8 mouse cellular contexts compared by ENCODE assay signal in genomic region chr11:23769686-23770509, GRCm38 (mm10). TPM values are rescaled to one million over a fixed set of nuclear protein-coding genes. Genes with fewer than 3 reads are reported as not detected.
A peak's percentile ranks its signal among the peaks of the same experiment; 100 is the strongest.
DNase-seq lines count a peak whose midpoint lies in the region; ATAC-seq lines count a peak whose summit lies in the region.

No protein-coding gene starts in this region.

- no peaks in the 10 kb centered on the region for H3K9me3 ChIP-seq in hindbrain, embryonic 16.5 days (ENCODE audit: control insufficient read depth, low read length)
- no peaks in the 10 kb centered on the region for H3K9me3 ChIP-seq in midbrain, embryonic 16.5 days (replicated peaks; ENCODE audit: control insufficient read depth, low read length, poor library complexity, severe bottlenecking)
- H3K9me3 ChIP-seq in stomach, embryonic 16.5 days (replicated peaks; ENCODE audit: control insufficient read depth, low read length) = peaks cover 5% of the 10 kb centered on the region; the same call in 1 of the 2 replicates

- intact Hi-C loops in left cerebral cortex, postnatal 14 days (cut with DNase I) = no loop called here

- H3K4me3 ChIP-seq in hindbrain, embryonic 16.5 days (ENCODE audit: low read length) = peak overlapping the region; percentile 93
- H3K4me3 ChIP-seq in midbrain, embryonic 16.5 days (ENCODE audit: low read depth, low read length) = peak overlapping the region; percentile 91
- H3K4me3 ChIP-seq in stomach, embryonic 16.5 days (replicated peaks; ENCODE audit: low read length) = peak overlapping the region; percentile 83

- H3K4me2 ChIP-seq in hindbrain, embryonic 16.5 days (ENCODE audit: low read length) = peak overlapping the region; percentile 83
- peak overlapping the region; percentile 78 for H3K4me2 ChIP-seq in midbrain, embryonic 16.5 days (ENCODE audit: low read length)
- H3K4me2 ChIP-seq in stomach, embryonic 16.5 days (ENCODE audit: low read depth, low read length) = peak overlapping the region; percentile 82

- no peaks in the 10 kb centered on the region; the same call in none of the 2 replicates for H3K27me3 ChIP-seq in hindbrain, embryonic 16.5 days (replicated peaks; ENCODE audit: control insufficient read depth, insufficient read depth, low read length)
- no peaks in the 10 kb centered on the region; the same call in 1 of the 2 replicates for H3K27me3 ChIP-seq in midbrain, embryonic 16.5 days (ENCODE audit: control insufficient read depth, insufficient read depth, low read depth, low read length)
- H3K27me3 ChIP-seq in stomach, embryonic 16.5 days (ENCODE audit: control insufficient read depth, insufficient read depth, low read length) = no peaks in the 10 kb centered on the region

- peak; percentile 11 to 20 for DNase-seq in left cerebral cortex, postnatal 14 days (ENCODE audit: low spot score in 2 of 2)
- DNase-seq in left cerebral cortex, adult 8-10 months (ENCODE audit: low spot score in 2 of 2) = no peak
- DNase-seq in c-Kit-positive CD71-positive TER-119-positive erythroid progenitor cells, embryonic 14.5 days (ENCODE audit: low spot score) = peak; percentile 11
- DNase-seq in liver = peak; percentile 16

- WGBS in hindbrain, embryonic 16.5 days = under 1% methylated on average over 25 of the region's 25 CpGs
- under 1% methylated on average over 25 of the region's 25 CpGs for WGBS in midbrain, embryonic 16.5 days
- under 1% methylated on average over 25 of the region's 25 CpGs for WGBS in stomach, embryonic 16.5 days

- H3K4me1 ChIP-seq in hindbrain, embryonic 16.5 days (ENCODE audit: control insufficient read depth, insufficient read depth, low read depth, low read length) = peaks cover 6% of the 10 kb centered on the region
- H3K4me1 ChIP-seq in midbrain, embryonic 16.5 days (ENCODE audit: control insufficient read depth, insufficient read depth, low read length) = peaks cover 9% of the 10 kb centered on the region
- 0 out of 2 replicates have a peak, but pooled peaks cover 3% of the 10 kb centered on the region for H3K4me1 ChIP-seq in stomach, embryonic 16.5 days (ENCODE audit: control insufficient read depth, insufficient read depth, low read length)

- no peaks in the 10 kb centered on the region for H3K36me3 ChIP-seq in hindbrain, embryonic 16.5 days (ENCODE audit: control insufficient read depth, insufficient read depth, low read length)
- no peaks in the 10 kb centered on the region for H3K36me3 ChIP-seq in midbrain, embryonic 16.5 days (ENCODE audit: control insufficient read depth, insufficient read depth, low read length)
- no peaks in the 10 kb centered on the region for H3K36me3 ChIP-seq in stomach, embryonic 16.5 days (ENCODE audit: control insufficient read depth, insufficient read depth, low read length)

- H3K27ac ChIP-seq in hindbrain, embryonic 16.5 days (ENCODE audit: low read depth, low read length) = peak overlapping the region; percentile 90
- H3K27ac ChIP-seq in midbrain, embryonic 16.5 days (ENCODE audit: low read length) = no peak overlapping the region
- H3K27ac ChIP-seq in stomach, embryonic 16.5 days (ENCODE audit: low read length) = peak overlapping the region; percentile 94

- peak overlapping the region; percentile 81 for H3K9ac ChIP-seq in hindbrain, embryonic 16.5 days (ENCODE audit: low read depth, low read length)
- H3K9ac ChIP-seq in midbrain, embryonic 16.5 days (ENCODE audit: low read depth, low read length) = peak overlapping the region; percentile 81
- H3K9ac ChIP-seq in stomach, embryonic 16.5 days (ENCODE audit: low read length) = peak overlapping the region; percentile 78

- ATAC-seq in frontal cortex, adult (ENCODE audit: low TSS enrichment) = peak; percentile 9; the same call in 1 of the 2 replicates
- ATAC-seq in hindbrain, embryonic 16.5 days = no peak
- ATAC-seq in midbrain, embryonic 16.5 days = peak; percentile 21
- ATAC-seq in stomach, embryonic 16.5 days (ENCODE audit: insufficient read depth, low FRiP score) = no peak

RNA-seq across cellular contexts. Expression of gene Rel, which starts 0.9 kb away (rescaled TPM):
- 1 to 10 TPM; 4.3 TPM for total RNA-seq in left cerebral cortex, postnatal 14 days (2021)
- total RNA-seq in left cerebral cortex, adult 8-10 months (2022) = 1 to 10 TPM; 2.9 to 3.7 (median 3.4) TPM
- 0.39 and 0.41 TPM in 2 replicates for polyA plus RNA-seq in hindbrain, embryonic 16.5 days (2015; fragmentation: Nextera tagmentation; extraction: Ambion mirVana)
- 0.39 TPM in 2 replicates for polyA plus RNA-seq in midbrain, embryonic 16.5 days (2015; fragmentation: Nextera tagmentation; extraction: Ambion mirVana)
- 1.5 TPM in 2 replicates for polyA plus RNA-seq in stomach, embryonic 16.5 days (2015; fragmentation: Nextera tagmentation; extraction: Ambion mirVana)

Comparison
In these comparisons a context has a peak if more than half of its experiments do, and no peak if none do; other contexts are left out.
1. DNase-seq: peak in left cerebral cortex, postnatal 14 days (2 of 2), c-Kit-positive CD71-positive TER-119-positive erythroid progenitor cells, embryonic 14.5 days (single experiment) and liver (single experiment); none in left cerebral cortex, adult 8-10 months (0 of 2).
2. ATAC-seq: peak in frontal cortex, adult (single experiment) and midbrain, embryonic 16.5 days (single experiment); none in hindbrain, embryonic 16.5 days (single experiment) and stomach, embryonic 16.5 days (single experiment).
3. Peak in every context shown above with its lines, with median percentiles within 50 percentile points of each other: H3K4me2 ChIP-seq, H3K4me3 ChIP-seq and H3K9ac ChIP-seq.